Mouse (Mus musculus) c-Kit-negative CD71-positive TER-119-positive erythroid progenitor cells, embryonic 14.5 days (primary cell): ENCODE data around the gene Astn1.

Source experiments
- DNase-seq: peaks from one replicate; pipeline ENCODE4 v3.0.0-alpha.2; 2013; ENCODE audit warnings: low read depth, low spot score

Astn1 gene

GRCm38 (mm10) chr1:158516558-158516957, 154.5 kb downstream of the Astn1 start:
- DNase-seq, result no peak

GRCm38 (mm10) chr1:158536195-158536594, 174.1 kb downstream of the Astn1 start:
- no peak for DNase-seq

GRCm38 (mm10) chr1:158536867-158537266, 174.8 kb downstream of the Astn1 start:
- no peak for DNase-seq

GRCm38 (mm10) chr1:158545095-158545494, 183.0 kb downstream of the Astn1 start:
- DNase-seq, result no peak

GRCm38 (mm10) chr1:158546513-158546912, 184.4 kb downstream of the Astn1 start:
- no peak for DNase-seq

GRCm38 (mm10) chr1:158547592-158548211, 185.6 kb downstream of the Astn1 start:
- DNase-seq, result no peak

GRCm38 (mm10) chr1:158548319-158548718, 186.2 kb downstream of the Astn1 start:
- DNase-seq, result no peak

- DNase-seq, result no peak
Observed at GRCm38 (mm10) chr1:158549616-158550015, 187.5 kb downstream of the Astn1 start.

GRCm38 (mm10) chr1:158551951-158552350, 189.9 kb downstream of the Astn1 start:
- DNase-seq, result no peak

- no peak for DNase-seq
Observed at GRCm38 (mm10) chr1:158553341-158553740, 191.3 kb downstream of the Astn1 start.

- DNase-seq, result no peak
Observed at GRCm38 (mm10) chr1:158554020-158554505, 192.0 kb downstream of the Astn1 start.

GRCm38 (mm10) chr1:158573168-158573567, 211.1 kb downstream of the Astn1 start:
- DNase-seq, result no peak

GRCm38 (mm10) chr1:158573597-158573996, 211.5 kb downstream of the Astn1 start:
- no peak for DNase-seq

GRCm38 (mm10) chr1:158575997-158576396, 213.9 kb downstream of the Astn1 start:
- DNase-seq, result no peak

GRCm38 (mm10) chr1:158581806-158582205, 219.7 kb downstream of the Astn1 start:
- DNase-seq, result no peak

GRCm38 (mm10) chr1:158588903-158589302, 226.8 kb downstream of the Astn1 start:
- no peak for DNase-seq

GRCm38 (mm10) chr1:158596726-158597448, 234.8 kb downstream of the Astn1 start:
- DNase-seq, result no peak

- DNase-seq, result no peak
Observed at GRCm38 (mm10) chr1:158597996-158598395, 235.9 kb downstream of the Astn1 start.

- no peak for DNase-seq
Observed at GRCm38 (mm10) chr1:158599435-158599834, 237.4 kb downstream of the Astn1 start.

GRCm38 (mm10) chr1:158603056-158603455, 241.0 kb downstream of the Astn1 start:
- DNase-seq, result no peak

- DNase-seq, result no peak
Observed at GRCm38 (mm10) chr1:158604149-158604548, 242.1 kb downstream of the Astn1 start.

GRCm38 (mm10) chr1:158605597-158605996, 243.5 kb downstream of the Astn1 start:
- DNase-seq, result no peak

- DNase-seq, result no peak
Observed at GRCm38 (mm10) chr1:158606324-158606723, 244.3 kb downstream of the Astn1 start.
